Mouse (Mus musculus): Measurements from ENCODE around the gene Nsg2.

DNA sequence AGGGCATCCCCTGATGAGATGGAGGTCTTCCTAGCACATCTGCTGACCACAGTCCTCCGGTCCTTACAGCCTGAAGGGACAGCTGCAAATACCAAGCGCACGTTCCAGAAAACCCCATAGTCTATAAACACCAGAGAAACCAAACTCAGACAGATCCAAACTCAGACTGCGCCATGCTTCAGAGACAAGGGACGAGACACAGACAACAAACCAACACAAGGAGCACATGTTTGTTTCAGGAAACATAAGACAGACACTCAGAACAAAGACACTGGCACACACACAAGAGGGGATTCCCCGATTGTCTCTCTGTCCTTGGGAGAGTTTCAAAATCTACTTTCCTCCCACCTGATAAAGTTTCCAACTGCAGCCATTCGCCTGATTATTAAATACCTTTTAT is 18.4 kb upstream of the Nsg2 start:
- TF ChIP-seq POLR2A (IDR thresholded peaks at IDR 0.05; ENCODE audit: control insufficient read depth, extremely low read depth, insufficient read depth, low read length, poor library complexity): no peak
- TF ChIP-seq CTCF (IDR thresholded peaks at IDR 0.05; ENCODE audit: borderline replicate concordance, control insufficient read depth, extremely low read depth, insufficient read depth, low read length, poor library complexity): no peak
